Mouse (Mus musculus): Measurements from ENCODE around the gene Gm20388. TPM values are rescaled to one million over a fixed set of nuclear protein-coding genes. Genes with fewer than 3 reads are reported as not detected.

The Gm20388 gene
- total and polyA plus RNA-seq, 2 experiments from 2014 or later = 17.3 TPM; not detected in 1

GRCm38 (mm10) chr8:124294425-124294824 lies 4383.8 kb downstream of the Gm20388 start:
- no peak overlapping the region for H3K9ac ChIP-seq (replicated peaks; ENCODE audit: low read depth, low read length)
- no peaks in the 10 kb centered on the region for H3K9me3 ChIP-seq (replicated peaks; ENCODE audit: control insufficient read depth, low read length)
- H3K4me3 ChIP-seq (ENCODE audit: low read depth, low read length) = no peak overlapping the region
- H3K4me2 ChIP-seq (ENCODE audit: low read depth, low read length) = no peak overlapping the region
- no peak for TF ChIP-seq CTCF (IDR thresholded peaks at IDR 0.05; ENCODE audit: low read depth)
- no peak for TF ChIP-seq EP300 (IDR thresholded peaks at IDR 0.05; ENCODE audit: low read depth)
- H3K27ac ChIP-seq (ENCODE audit: low read depth) = peak overlapping the region; percentile 18; the same call in 1 of the 2 replicates
- no peaks in the 10 kb centered on the region for H3K27me3 ChIP-seq (ENCODE audit: control insufficient read depth, insufficient read depth, low read length)
- H3K4me1 ChIP-seq (ENCODE audit: control insufficient read depth, insufficient read depth) = peaks cover 22% of the 10 kb centered on the region
- peaks cover 16% of the 10 kb centered on the region for H3K36me3 ChIP-seq (replicated peaks; ENCODE audit: control insufficient read depth, insufficient read depth, low read length)
- 46% methylated on average over 6 of the region's 6 CpGs for WGBS
- ATAC-seq (ENCODE audit: insufficient read depth, low read depth) (peak; percentile 36), DNase-seq (ENCODE audit: low spot score) (no peak)

GRCm38 (mm10) chr8:124294900-124295299 lies 4384.3 kb downstream of the Gm20388 start:
- peak overlapping the region; percentile 18; the same call in 1 of the 2 replicates for H3K27ac ChIP-seq (ENCODE audit: low read depth)
- ATAC-seq (ENCODE audit: insufficient read depth, low read depth) = no peak
- peaks cover 22% of the 10 kb centered on the region for H3K4me1 ChIP-seq (ENCODE audit: control insufficient read depth, insufficient read depth)
- no peak overlapping the region for H3K4me3 ChIP-seq (ENCODE audit: low read depth, low read length)
- H3K27me3 ChIP-seq (ENCODE audit: control insufficient read depth, insufficient read depth, low read length) = no peaks in the 10 kb centered on the region
- H3K36me3 ChIP-seq (replicated peaks; ENCODE audit: control insufficient read depth, insufficient read depth, low read length) = peaks cover 16% of the 10 kb centered on the region
- no peak for TF ChIP-seq EP300 (IDR thresholded peaks at IDR 0.05; ENCODE audit: low read depth)
- TF ChIP-seq CTCF (IDR thresholded peaks at IDR 0.05; ENCODE audit: low read depth) = no peak
- H3K4me2 ChIP-seq (ENCODE audit: low read depth, low read length) = no peak overlapping the region
- WGBS = 64% methylated on average over 10 of the region's 10 CpGs
- H3K9ac ChIP-seq (replicated peaks; ENCODE audit: low read depth, low read length) = no peak overlapping the region
- no peaks in the 10 kb centered on the region for H3K9me3 ChIP-seq (replicated peaks; ENCODE audit: control insufficient read depth, low read length)
- no peak for DNase-seq (ENCODE audit: low spot score)

- H3K27me3 ChIP-seq (ENCODE audit: control insufficient read depth, insufficient read depth, low read length) = no peaks in the 10 kb centered on the region
- H3K36me3 ChIP-seq (replicated peaks; ENCODE audit: control insufficient read depth, insufficient read depth, low read length) = peaks cover 16% of the 10 kb centered on the region
- H3K4me2 ChIP-seq (ENCODE audit: low read depth, low read length) = no peak overlapping the region
- no peak for ATAC-seq (ENCODE audit: insufficient read depth, low read depth)
- WGBS = 68% methylated on average over 6 of the region's 6 CpGs
- no peak for DNase-seq (ENCODE audit: low spot score)
- no peaks in the 10 kb centered on the region for H3K9me3 ChIP-seq (replicated peaks; ENCODE audit: control insufficient read depth, low read length)
- no peak overlapping the region for H3K9ac ChIP-seq (replicated peaks; ENCODE audit: low read depth, low read length)
- no peak overlapping the region for H3K4me3 ChIP-seq (ENCODE audit: low read depth, low read length)
- peaks cover 22% of the 10 kb centered on the region for H3K4me1 ChIP-seq (ENCODE audit: control insufficient read depth, insufficient read depth)
- H3K27ac ChIP-seq (ENCODE audit: low read depth) = peak overlapping the region; percentile 18; the same call in 1 of the 2 replicates
- TF ChIP-seq CTCF (IDR thresholded peaks at IDR 0.05; ENCODE audit: low read depth) (no peak), EP300 (IDR thresholded peaks at IDR 0.05; ENCODE audit: low read depth) (no peak)
Measured at GRCm38 (mm10) chr8:124295357-124295756, 4384.7 kb downstream of the Gm20388 start.

- 83% methylated on average over 4 of the region's 4 CpGs for WGBS
- H3K27me3 ChIP-seq (ENCODE audit: control insufficient read depth, insufficient read depth, low read length) = no peaks in the 10 kb centered on the region
- no peak for DNase-seq (ENCODE audit: low spot score)
Measured at GRCm38 (mm10) chr8:124301512-124301911, 4390.9 kb downstream of the Gm20388 start.

GRCm38 (mm10) chr8:124301935-124302555 lies 4391.4 kb downstream of the Gm20388 start:
- Histone ChIP-seq H3K27ac (ENCODE audit: low read depth) (no peak overlapping the region), H3K36me3 (replicated peaks; ENCODE audit: control insufficient read depth, insufficient read depth, low read length) (peaks cover 9% of the 10 kb centered on the region), H3K27me3 (ENCODE audit: control insufficient read depth, insufficient read depth, low read length) (no peaks in the 10 kb centered on the region), H3K4me2 (ENCODE audit: low read depth, low read length) (no peak overlapping the region), H3K4me1 (ENCODE audit: control insufficient read depth, insufficient read depth) (0 out of 2 replicates have a peak, but pooled peaks cover 6% of the 10 kb centered on the region), H3K9me3 (replicated peaks; ENCODE audit: control insufficient read depth, low read length) (no peaks in the 10 kb centered on the region), H3K9ac (replicated peaks; ENCODE audit: low read depth, low read length) (no peak overlapping the region), H3K4me3 (ENCODE audit: low read depth, low read length) (no peak overlapping the region)
- no peak for DNase-seq (ENCODE audit: low spot score)
- TF ChIP-seq EP300 (IDR thresholded peaks at IDR 0.05; ENCODE audit: low read depth) = no peak
- TF ChIP-seq CTCF (IDR thresholded peaks at IDR 0.05; ENCODE audit: low read depth) = no peak
- WGBS = 77% methylated on average over 7 of the region's 7 CpGs
- no peak for ATAC-seq (ENCODE audit: insufficient read depth, low read depth)

More at GRCm38 (mm10) chr8:124301512-124301911, 4390.9 kb downstream of the Gm20388 start:
- ATAC-seq (ENCODE audit: insufficient read depth, low read depth) = no peak
- Histone ChIP-seq H3K9me3 (replicated peaks; ENCODE audit: control insufficient read depth, low read length) (no peaks in the 10 kb centered on the region), H3K9ac (replicated peaks; ENCODE audit: low read depth, low read length) (no peak overlapping the region), H3K4me3 (ENCODE audit: low read depth, low read length) (no peak overlapping the region), H3K4me1 (ENCODE audit: control insufficient read depth, insufficient read depth) (0 out of 2 replicates have a peak, but pooled peaks cover under 1% of the 10 kb centered on the region), H3K27ac (ENCODE audit: low read depth) (no peak overlapping the region), H3K4me2 (ENCODE audit: low read depth, low read length) (no peak overlapping the region), H3K36me3 (replicated peaks; ENCODE audit: control insufficient read depth, insufficient read depth, low read length) (peaks cover 13% of the 10 kb centered on the region)
- TF ChIP-seq EP300 (IDR thresholded peaks at IDR 0.05; ENCODE audit: low read depth) = no peak
- no peak for TF ChIP-seq CTCF (IDR thresholded peaks at IDR 0.05; ENCODE audit: low read depth)
